Mouse (Mus musculus) layer of hippocampus, adult 9-10 months (tissue): ENCODE results near the gene Adprh.

Source experiments
- DNase-seq: peaks from one replicate; pipeline ENCODE4 v3.0.0; 2022; ENCODE audit warnings: low spot score

Gene Adprh

DNA sequence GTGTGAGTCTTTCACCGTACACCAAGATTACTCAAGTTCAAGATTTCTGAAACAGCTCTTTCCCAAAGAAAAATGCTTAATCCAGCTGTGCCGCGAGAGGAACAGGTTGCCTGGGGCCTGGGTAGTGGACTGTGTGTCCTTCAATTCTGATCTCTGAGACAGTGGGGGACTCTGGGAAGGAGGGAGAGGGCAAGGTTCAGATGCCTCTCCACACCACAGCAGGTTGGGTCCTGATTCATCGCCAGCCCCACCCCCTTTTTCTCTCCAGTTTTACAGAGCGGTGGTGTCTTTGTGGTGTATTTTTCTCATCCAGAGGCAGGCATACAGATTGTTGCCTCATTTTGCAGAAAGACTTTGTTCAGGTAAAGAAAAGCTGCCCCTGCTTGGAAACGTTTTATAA is 54.2 kb downstream of the Adprh start:
- DNase-seq, result no peak

DNA sequence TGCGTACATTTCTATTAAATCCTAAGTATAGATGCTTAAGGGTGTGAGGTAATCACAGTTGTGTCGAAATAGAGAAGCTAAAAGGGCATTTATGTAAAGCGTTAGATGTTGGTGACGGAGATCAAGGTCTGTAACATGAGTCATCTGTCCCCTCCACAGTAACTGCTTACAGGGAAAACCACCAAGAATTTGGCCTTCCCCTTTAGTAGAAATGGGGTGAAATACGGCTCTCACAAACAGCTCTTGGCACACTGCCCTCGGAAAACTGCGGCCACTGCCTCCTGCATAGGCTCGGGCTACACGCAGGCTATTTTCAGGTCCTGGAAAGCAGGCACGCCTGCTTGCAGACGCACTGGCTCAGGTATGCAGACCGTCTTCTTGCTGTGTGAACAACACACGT is 56.3 kb downstream of the Adprh start:
- DNase-seq, result no peak

DNA sequence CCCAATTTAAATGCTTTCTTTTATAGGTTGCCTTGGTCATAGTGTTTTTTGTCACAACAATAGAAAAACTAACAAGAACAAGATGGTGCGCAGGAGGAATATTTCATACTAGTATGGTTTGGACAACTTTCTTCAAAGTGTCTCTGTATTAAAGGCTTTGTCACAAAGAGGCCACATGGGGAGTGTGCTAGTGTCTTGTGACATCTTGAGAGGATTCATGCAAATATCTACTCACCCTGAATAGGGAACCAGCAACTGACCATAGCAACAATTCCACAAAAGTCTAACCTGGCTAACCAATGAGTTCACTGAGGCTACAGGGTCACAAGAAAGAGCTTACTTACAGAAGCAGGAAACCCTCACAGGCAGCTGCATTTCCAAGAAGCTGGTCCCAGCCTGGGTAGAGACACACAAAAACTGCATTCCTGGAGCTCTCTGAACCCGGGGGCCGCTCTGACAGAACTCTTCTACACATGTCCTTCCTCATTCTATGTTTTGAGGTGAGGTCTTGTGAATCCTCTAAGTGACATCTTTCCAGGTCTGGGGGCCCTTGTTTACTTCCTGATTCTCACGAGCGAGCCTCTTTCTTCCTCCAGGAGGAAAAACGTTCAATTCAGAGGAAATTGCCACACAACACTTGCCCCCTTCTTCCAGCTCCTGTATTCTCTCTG is 57.3 kb downstream of the Adprh start:
- no peak for DNase-seq

DNA sequence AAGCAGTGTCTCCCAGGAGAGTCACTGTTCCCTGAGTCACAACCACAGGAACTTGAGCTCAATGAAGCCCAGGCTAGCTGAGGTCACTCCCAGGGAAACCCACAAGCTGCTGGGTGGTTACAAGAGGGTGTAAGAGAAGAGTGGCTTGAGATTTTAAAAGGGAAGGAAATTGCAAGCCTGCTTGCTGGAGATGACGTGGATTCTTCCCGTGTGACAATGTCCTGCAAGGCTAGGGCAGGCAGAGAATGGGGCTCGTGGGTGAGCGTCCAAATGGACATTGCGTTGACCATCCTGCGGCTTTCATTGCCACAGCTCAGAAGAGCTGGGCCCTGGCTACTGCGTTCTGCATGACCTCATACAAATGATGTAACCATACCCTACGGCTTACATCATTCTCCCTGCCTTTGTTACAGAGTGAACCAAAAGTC is 58.3 kb downstream of the Adprh start:
- no peak for DNase-seq
